ENCODE assay signal across 15 mouse cellular contexts in the genomic region with DNA sequence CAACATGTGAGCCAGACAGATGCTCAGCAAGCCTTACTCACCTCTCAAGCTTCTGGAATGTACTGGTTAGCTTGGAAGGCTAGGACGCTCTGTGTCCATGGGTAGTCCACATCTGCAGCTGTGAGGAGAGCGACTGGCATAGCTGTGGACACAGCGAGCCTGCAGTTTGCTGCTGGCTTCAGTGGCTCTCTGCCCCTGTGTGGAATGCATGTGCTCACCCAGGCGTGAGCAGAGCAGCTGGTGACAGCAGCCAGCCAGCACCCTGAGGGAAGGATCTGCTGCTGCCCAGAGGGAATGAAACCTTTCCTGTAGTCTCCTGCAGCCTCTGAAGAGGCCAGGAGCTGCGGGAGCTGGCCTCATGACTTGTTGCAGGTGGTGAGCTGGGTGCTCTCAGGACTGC. TPM values are rescaled to one million over a fixed set of nuclear protein-coding genes. Genes with fewer than 3 reads are reported as not detected.
DNase-seq lines count a peak whose midpoint lies in the region; ATAC-seq and TF ChIP-seq lines count a peak whose summit lies in the region.
"Had no signal": no experiment of that assay in that cellular context is flagged by ENCODE, and none has a peak within 500 bp of the region (broad histone marks: within the 10 kb centered on the region; RNA-seq: fewer than 3 reads in every experiment).

No protein-coding gene starts in this region.

- 84% methylated on average over 5 of the region's 5 CpGs for WGBS in midbrain, embryonic 10.5 days
- 90% methylated on average over 5 of the region's 5 CpGs for WGBS in intestine, embryonic 16.5 days

- H3K27me3 ChIP-seq in midbrain, embryonic 10.5 days (ENCODE audit: low read depth, poor library complexity, severe bottlenecking), result no peaks in the 10 kb centered on the region
- no peaks in the 10 kb centered on the region for H3K27me3 ChIP-seq in intestine, embryonic 16.5 days (replicated peaks; ENCODE audit: control insufficient read depth, insufficient read depth, low read length)
- H3K27me3 ChIP-seq: intestine, embryonic 15.5 days; megakaryocyte, embryonic 14.5 days had no signal

- H3K27ac ChIP-seq in gastrocnemius, adult 2 months, result peak overlapping the region; percentile 80
- no peak overlapping the region for H3K27ac ChIP-seq in midbrain, embryonic 10.5 days (replicated peaks)
- H3K27ac ChIP-seq in intestine, embryonic 16.5 days (ENCODE audit: low read length), result no peak overlapping the region
- H3K27ac ChIP-seq: intestine, embryonic 15.5 days had no signal

- no peaks in the 10 kb centered on the region for H3K9me3 ChIP-seq in midbrain, embryonic 10.5 days (replicated peaks)
- no peaks in the 10 kb centered on the region for H3K9me3 ChIP-seq in intestine, embryonic 16.5 days (ENCODE audit: control insufficient read depth, low read length)
- H3K9me3 ChIP-seq: intestine, embryonic 15.5 days; megakaryocyte, embryonic 14.5 days had no signal

- peaks cover 100% of the 10 kb centered on the region for H3K36me3 ChIP-seq in midbrain, embryonic 10.5 days
- H3K36me3 ChIP-seq in intestine, embryonic 16.5 days (ENCODE audit: control insufficient read depth, insufficient read depth, low read length), result peaks cover 14% of the 10 kb centered on the region; the same call in 1 of the 2 replicates

- no peak overlapping the region for H3K9ac ChIP-seq in intestine, embryonic 16.5 days (ENCODE audit: low read depth, low read length)
- H3K9ac ChIP-seq: forebrain, postnatal 0 days; intestine, embryonic 15.5 days had no signal

- intact Hi-C loops in gastrocnemius, adult 2 months (cut with DNase I), result no loop called here

- no peaks in the 10 kb centered on the region for H3K4me1 ChIP-seq in midbrain, embryonic 10.5 days
- no peaks in the 10 kb centered on the region for H3K4me1 ChIP-seq in intestine, embryonic 16.5 days (ENCODE audit: control insufficient read depth, insufficient read depth, low read length)
- H3K4me1 ChIP-seq: intestine, embryonic 15.5 days had no signal

- peak; percentile 59 for DNase-seq in gastrocnemius, adult 2 months
- no peak for DNase-seq in gastrocnemius, postnatal 10 days
- DNase-seq in kidney, postnatal 14 days, result peak; percentile 29
- no peak for DNase-seq in kidney, adult 18-20 months
- peak; percentile 25 to 43 for DNase-seq in heart, adult 9 months (ENCODE audit: low spot score in 2 of 2)
- peak; percentile 47 to 68 for DNase-seq in kidney, postnatal 4 days
- no peak for DNase-seq in midbrain, embryonic 10.5 days (ENCODE audit: low spot score)
- DNase-seq: forebrain, postnatal 0 days; gastrocnemius, postnatal 36 days had no signal

- no peak overlapping the region for H3K4me2 ChIP-seq in intestine, embryonic 16.5 days (ENCODE audit: low read depth, low read length)
- H3K4me2 ChIP-seq: intestine, embryonic 15.5 days; liver, embryonic 11.5 days had no signal

- H3K4me3 ChIP-seq in gastrocnemius, adult 2 months, result no peak overlapping the region
- no peak overlapping the region for H3K4me3 ChIP-seq in midbrain, embryonic 10.5 days
- no peak overlapping the region for H3K4me3 ChIP-seq in intestine, embryonic 16.5 days (ENCODE audit: low read length)
- H3K4me3 ChIP-seq: intestine, embryonic 15.5 days; megakaryocyte, embryonic 14.5 days had no signal

- TF ChIP-seq CTCF in gastrocnemius, adult 2 months (IDR thresholded peaks at IDR 0.05), result no peak

- no peak for ATAC-seq in intestine, embryonic 16.5 days
- ATAC-seq: CD4-positive, CD25-positive, alpha-beta regulatory T cell, adult 4 months; intestine, embryonic 15.5 days had no signal

RNA-seq across cellular contexts. Expression of a gene that starts 19.7 kb away (rescaled TPM):
- not detected for total RNA-seq in gastrocnemius, adult 2 months (2021)
- not detected for total RNA-seq in gastrocnemius, postnatal 10 days (2021)
- polyA plus RNA-seq in midbrain, embryonic 10.5 days (2016; fragmentation: Nextera tagmentation; extraction: Ambion mirVana), result 0.20 TPM in 1 of 2 replicates, not detected in the other
- polyA plus RNA-seq in intestine, embryonic 16.5 days (2015; fragmentation: Nextera tagmentation; extraction: Ambion mirVana), result 0.37 TPM in 1 of 2 replicates, not detected in the other
- total RNA-seq: forebrain, postnatal 0 days; gastrocnemius, postnatal 36 days had no signal
- polyA plus RNA-seq: CD4-positive, CD25-positive, alpha-beta regulatory T cell, adult 4 months; intestine, embryonic 15.5 days; liver, embryonic 11.5 days; lung, embryonic 16.5 days had no signal

Comparison
In these comparisons a context has a peak if more than half of its experiments do, and no peak if none do; other contexts are left out.
1. DNase-seq: peak in gastrocnemius, adult 2 months (single experiment), kidney, postnatal 14 days (single experiment), heart, adult 9 months (2 of 2) and kidney, postnatal 4 days (2 of 2); none in gastrocnemius, postnatal 10 days (single experiment), kidney, adult 18-20 months (single experiment) and midbrain, embryonic 10.5 days (single experiment).